Mouse (Mus musculus) cerebellum, adult 2 months (tissue): ENCODE measurements around the gene Nbeal2. TPM values are rescaled to one million over a fixed set of nuclear protein-coding genes. Genes with fewer than 3 reads are reported as not detected.

Experiments
- DNase-seq, 2 experiments: peaks; one replicate each; pipeline ENCODE4 v3.0.0; 2021
- H3K27ac ChIP-seq: fragments of 200-500 bp; 2 replicates; pipeline ENCODE4 v1.5.1; 2012; ENCODE audit warnings: low read length, control low read depth, inconsistent platforms; ENCODE audit not compliant: insufficient read depth
- H3K27me3 ChIP-seq: fragments of 200-500 bp; 2 replicates; pipeline ENCODE4 v1.6.1; 2012; ENCODE audit warnings: inconsistent platforms, mild to moderate bottlenecking, low read length, moderate library complexity; ENCODE audit not compliant: control insufficient read depth, insufficient read depth
- H3K4me1 ChIP-seq: fragments of 200-500 bp; 2 replicates; pipeline ENCODE4 v1.6.1; 2011; ENCODE audit warnings: low read length; ENCODE audit not compliant: control insufficient read depth, insufficient read depth
- H3K4me3 ChIP-seq: fragments of 200-500 bp; replicated peaks from 2 replicates; pipeline ENCODE3; 2011; ENCODE audit warnings: mild to moderate bottlenecking, low read depth, low read length, control low read depth; ENCODE audit not compliant: insufficient read depth
- CTCF ChIP-seq: fragments of 200-500 bp; IDR thresholded peaks from 2 replicates; pipeline ENCODE4 v1.5.1; 2011; ENCODE audit warnings: low read depth, mild to moderate bottlenecking, control low read depth, low read length, moderate library complexity, borderline replicate concordance; ENCODE audit not compliant: insufficient read depth
- POLR2A ChIP-seq: fragments of 200-500 bp; IDR thresholded peaks from 2 replicates; pipeline ENCODE4 v1.6.1; 2011; ENCODE audit warnings: low read length, control low read depth, borderline replicate concordance; ENCODE audit not compliant: insufficient read depth
- WGBS: fragments of 180-500 bp; shearing (Covaris S2); methylation state at CpG from one replicate; pipeline ENCODE4 v1.1.7; 2018; 5-methylcytosine and 5-hydroxymethylcytosine counted together
- polyA plus RNA-seq: library from polyadenylated mRNA; depleted of rRNA; stranded (reverse); fragments of >200 nt; gene quantifications from 2 replicates; pipeline ENCODE4 v1.2.3, GENCODE M21; 2012

Gene Nbeal2
- polyA plus RNA-seq, 1 experiment = 16.8 TPM

GRCm38 (mm10) chr9:110682255-110682654, 28.3 kb upstream of the Nbeal2 start:
- H3K27me3 ChIP-seq = no peaks in the 10 kb centered on the region
- no peak overlapping the region for H3K4me3 ChIP-seq
- no peak for DNase-seq
- TF ChIP-seq CTCF (no peak), POLR2A (no peak)
- 23% methylated on average over 5 of the region's 5 CpGs for WGBS
- H3K4me1 ChIP-seq = peaks cover 79% of the 10 kb centered on the region
- 0 out of 2 replicates have a peak overlapping the region, but pooled peaks have one; percentile 57 for H3K27ac ChIP-seq

GRCm38 (mm10) chr9:110681817-110682216, 27.9 kb upstream of the Nbeal2 start:
- Histone ChIP-seq H3K4me3 (no peak overlapping the region), H3K27ac (peak overlapping the region; percentile 57; the same call in 1 of the 2 replicates), H3K27me3 (no peaks in the 10 kb centered on the region), H3K4me1 (peaks cover 74% of the 10 kb centered on the region)
- DNase-seq = no peak
- WGBS = 47% methylated on average over 9 of the region's 9 CpGs
- TF ChIP-seq CTCF (no peak), POLR2A (no peak)

DNA sequence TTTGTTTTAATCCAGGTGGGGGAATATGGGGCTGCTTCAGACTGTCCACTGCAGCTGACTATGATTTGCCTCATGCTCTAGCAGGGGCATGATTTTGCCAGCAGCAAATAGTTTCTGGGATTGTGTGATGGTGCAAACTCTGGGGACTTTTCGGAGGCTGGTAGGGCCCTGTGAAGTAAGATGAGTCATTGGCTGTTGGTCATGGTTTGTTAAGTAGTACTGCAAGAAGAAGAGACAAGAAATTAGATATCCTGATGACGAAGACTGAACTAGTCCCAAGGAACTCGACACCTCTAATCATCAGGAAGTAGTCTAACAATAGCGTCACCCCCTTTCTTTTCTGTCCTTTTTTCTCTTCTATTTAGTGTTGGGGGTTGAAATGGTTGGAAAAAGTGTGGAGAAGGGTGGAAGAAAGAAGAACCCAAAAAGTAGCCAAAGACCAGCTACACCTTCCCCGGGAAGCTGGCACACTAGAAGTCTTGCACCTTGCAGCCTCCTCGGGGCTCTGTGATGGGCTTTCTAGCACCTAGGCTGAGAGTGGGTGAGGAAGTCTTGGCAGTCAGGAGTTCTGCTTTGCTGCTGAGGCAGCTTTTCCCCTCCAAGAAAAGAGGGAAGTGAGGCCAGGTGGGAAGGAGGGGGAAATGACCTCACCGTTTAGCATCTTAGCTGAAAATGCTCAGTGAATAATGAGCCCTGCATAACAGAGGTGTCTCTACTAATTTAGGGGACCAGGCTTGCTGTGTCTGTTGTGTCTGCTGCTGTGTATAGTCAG, 27.0 kb upstream of the Nbeal2 start:
- Histone ChIP-seq H3K27me3 (no peaks in the 10 kb centered on the region), H3K4me1 (peaks cover 67% of the 10 kb centered on the region), H3K27ac (peak overlapping the region; percentile 37), H3K4me3 (no peak overlapping the region)
- DNase-seq = no peak
- TF ChIP-seq POLR2A (no peak), CTCF (no peak)
- 75% methylated on average over 7 of the region's 7 CpGs for WGBS

- Histone ChIP-seq H3K27ac (peak overlapping the region; percentile 69), H3K4me1 (peaks cover 60% of the 10 kb centered on the region), H3K4me3 (no peak overlapping the region), H3K27me3 (no peaks in the 10 kb centered on the region)
- no peak for DNase-seq
- 22% methylated on average over 5 of the region's 5 CpGs for WGBS
- no peak for TF ChIP-seq POLR2A
- TF ChIP-seq CTCF = no peak
Measured at GRCm38 (mm10) chr9:110678886-110679285, 24.9 kb upstream of the Nbeal2 start.

DNA sequence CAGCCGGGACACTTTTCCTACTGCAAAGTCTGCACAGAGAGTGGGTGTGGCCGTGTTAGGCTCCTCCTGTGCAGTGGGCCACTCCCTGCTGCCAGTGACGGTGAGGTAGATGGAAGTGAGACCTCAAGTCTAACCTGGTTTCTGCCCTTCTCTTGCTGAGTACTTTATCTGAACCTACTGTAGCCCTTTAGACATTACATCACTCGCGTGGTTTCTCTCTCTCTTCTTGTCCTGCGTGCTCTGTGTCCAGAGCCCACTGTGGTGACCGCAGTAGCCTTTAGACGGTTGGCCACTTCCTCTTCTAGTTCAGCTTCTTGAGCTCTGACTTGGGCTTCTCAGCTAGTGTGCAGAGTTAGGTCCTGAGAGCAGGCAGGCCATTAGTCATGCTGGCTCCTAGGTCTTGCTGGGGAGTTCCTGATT, 22.5 kb upstream of the Nbeal2 start:
- Histone ChIP-seq H3K4me3 (no peak overlapping the region), H3K27me3 (no peaks in the 10 kb centered on the region), H3K4me1 (peaks cover 50% of the 10 kb centered on the region), H3K27ac (no peak overlapping the region)
- WGBS = 92% methylated on average over 8 of the region's 8 CpGs
- DNase-seq = no peak
- TF ChIP-seq POLR2A = no peak
- TF ChIP-seq CTCF = no peak

GRCm38 (mm10) chr9:110673107-110673752, 19.3 kb upstream of the Nbeal2 start:
- peak; percentile 55 to 78 for DNase-seq
- no peak overlapping the region for H3K4me3 ChIP-seq
- H3K27ac ChIP-seq = peak overlapping the region; percentile 96
- TF ChIP-seq POLR2A = peak; percentile 34; the same call in 1 of the 2 replicates
- no peak for TF ChIP-seq CTCF
- 30% methylated on average over 10 of the region's 10 CpGs for WGBS
- no peaks in the 10 kb centered on the region for H3K27me3 ChIP-seq
- peaks cover 48% of the 10 kb centered on the region for H3K4me1 ChIP-seq

- 43% methylated on average over 7 of the region's 7 CpGs for WGBS
Measured at GRCm38 (mm10) chr9:110672462-110673106, 18.6 kb upstream of the Nbeal2 start.

More at GRCm38 (mm10) chr9:110672462-110673106, 18.6 kb upstream of the Nbeal2 start:
- TF ChIP-seq POLR2A (no peak), CTCF (peak; percentile 77)
- peak overlapping the region; percentile 96 for H3K27ac ChIP-seq
- peak; percentile 69 to 72 for DNase-seq
- H3K4me1 ChIP-seq = peaks cover 45% of the 10 kb centered on the region
- no peak overlapping the region for H3K4me3 ChIP-seq
- H3K27me3 ChIP-seq = no peaks in the 10 kb centered on the region
